Mouse (Mus musculus) liver, embryonic 14.5 days (tissue): Measurements from ENCODE around the gene Clec2d. TPM values are rescaled to one million over a fixed set of nuclear protein-coding genes. Genes with fewer than 3 reads are reported as not detected.

Experiments used
- ATAC-seq: fragments of 200-750 bp; cut with Nextera tagmentation; 2 replicates; pipeline ENCODE4 v1.8.0; 2017; ENCODE audit warnings: moderate number of reproducible peaks, mild to moderate bottlenecking, moderate library complexity; ENCODE audit not compliant: insufficient read depth
- DNase-seq, 3 experiments: peaks; one replicate each; pipeline ENCODE4 v3.0.0-alpha.2; 2012 to 2013; ENCODE audit warnings: low read depth in 3 of 3, low spot score in 3 of 3
- H3K27ac ChIP-seq: fragments of 300-500 bp; sonication (generic); 2 replicates; pipeline ENCODE4 v1.5.1; 2014; ENCODE audit warnings: moderate library complexity, mild to moderate bottlenecking, control low read depth, inconsistent platforms
- H3K27me3 ChIP-seq: fragments of 300-500 bp; sonication (generic); 2 replicates; pipeline ENCODE4 v1.6.1; 2014; ENCODE audit warnings: mild to moderate bottlenecking, low read length, moderate library complexity; ENCODE audit not compliant: control insufficient read depth, insufficient read depth
- H3K36me3 ChIP-seq: fragments of 300-500 bp; sonication (generic); replicated peaks from 2 replicates; pipeline ENCODE4 v1.6.1; 2014; ENCODE audit warnings: low read depth; ENCODE audit not compliant: control insufficient read depth, insufficient read depth
- H3K4me1 ChIP-seq, 2 experiments: fragments of 200-500 bp in 1 of 2; fragments of 300-500 bp in 1 of 2; sonication (generic) in 1 of 2; replicated peaks; 2 replicates each; pipeline ENCODE4 v1.6.1; 2012 to 2014; ENCODE audit warnings: antibody characterized with exemption in 1 of 2, inconsistent platforms in 1 of 2, low read length in 1 of 2; ENCODE audit not compliant: control insufficient read depth in 2 of 2, insufficient read depth in 2 of 2
- H3K4me2 ChIP-seq: fragments of 300-500 bp; sonication (generic); 2 replicates; pipeline ENCODE4 v1.6.1; 2014; ENCODE audit warnings: low read depth, mild to moderate bottlenecking, control low read depth, moderate library complexity
- H3K4me3 ChIP-seq, 2 experiments: fragments of 200-500 bp in 1 of 2; fragments of 300-500 bp in 1 of 2; sonication (generic) in 1 of 2; 2 replicates each; pipeline ENCODE4 v1.5.1; 2012 to 2014; ENCODE audit warnings: low read depth in 2 of 2, low read length in 2 of 2, mild to moderate bottlenecking in 2 of 2, control low read depth in 1 of 2, inconsistent platforms in 1 of 2, moderate library complexity in 1 of 2; ENCODE audit not compliant: insufficient read depth in 1 of 2
- H3K9ac ChIP-seq: fragments of 300-500 bp; sonication (generic); replicated peaks from 2 replicates; pipeline ENCODE4 v1.6.1; 2014; ENCODE audit warnings: mild to moderate bottlenecking, control low read depth, moderate library complexity
- H3K9me3 ChIP-seq: fragments of 300-500 bp; sonication (generic); 2 replicates; pipeline ENCODE4 v1.6.1; 2016; ENCODE audit warnings: low read length, mixed read lengths; ENCODE audit not compliant: control insufficient read depth
- CTCF ChIP-seq: IDR thresholded peaks from 2 replicates; pipeline ENCODE4 v1.5.1; 2016; ENCODE audit warnings: antibody characterized with exemption, low read depth, control low read depth
- EP300 ChIP-seq: IDR thresholded peaks from 2 replicates; pipeline ENCODE4 v1.6.1; 2016; ENCODE audit warnings: antibody characterized with exemption, low read depth
- WGBS: fragments of 180-500 bp; shearing (Covaris S2); extraction: QIAGEN DNeasy Blood & Tissue Kit; methylation state at CpG from one replicate; pipeline ENCODE4 v1.1.7; 2014; ENCODE audit not compliant: insufficient replicate concordance; 5-methylcytosine and 5-hydroxymethylcytosine counted together
- polyA plus RNA-seq, 2 experiments: library from polyadenylated mRNA; depleted of rRNA in 1 of 2; stranded (reverse) in 1 of 2; unstranded in 1 of 2; fragments of >200 nt; fragmentation: Nextera tagmentation in 1 of 2; extraction: Ambion mirVana in 1 of 2; gene quantifications; 2 replicates each; pipeline versions ENCODE4 v1.2.1 to v1.2.3; 2012 to 2014

Gene Clec2d
- polyA plus RNA-seq, 2 experiments: 0.22 to 6.6 TPM

GRCm38 (mm10) chr6:129222188-129222800 lies 41.9 kb downstream of the Clec2d start:
- H3K4me2 ChIP-seq: no peak overlapping the region
- no peaks in the 10 kb centered on the region for H3K36me3 ChIP-seq
- H3K9ac ChIP-seq: no peak overlapping the region
- TF ChIP-seq CTCF (no peak), EP300 (no peak)
- H3K27me3 ChIP-seq: no peaks in the 10 kb centered on the region
- 77% methylated on average over 3 of the region's 3 CpGs for WGBS
- H3K4me1 ChIP-seq: peaks cover 12 to 24% of the 10 kb centered on the region in 2 experiments
- DNase-seq (no peak), ATAC-seq (no peak)
- no peaks in the 10 kb centered on the region for H3K9me3 ChIP-seq
- H3K4me3 ChIP-seq: no peak overlapping the region
- H3K27ac ChIP-seq: no peak overlapping the region

- peak; percentile 39; the same call in 1 of the 2 replicates for ATAC-seq
- Histone ChIP-seq H3K4me2 (no peak overlapping the region), H3K4me3 (no peak overlapping the region), H3K9me3 (no peaks in the 10 kb centered on the region), H3K9ac (no peak overlapping the region), H3K4me1 (peaks cover 12 to 20% of the 10 kb centered on the region in 2 experiments), H3K27me3 (no peaks in the 10 kb centered on the region), H3K27ac (no peak overlapping the region), H3K36me3 (no peaks in the 10 kb centered on the region)
- WGBS: 22% methylated on average over 2 of the region's 2 CpGs
- no peak for DNase-seq
- no peak for TF ChIP-seq CTCF
- no peak for TF ChIP-seq EP300
Measured at GRCm38 (mm10) chr6:129223611-129224010, 43.2 kb downstream of the Clec2d start.

DNA sequence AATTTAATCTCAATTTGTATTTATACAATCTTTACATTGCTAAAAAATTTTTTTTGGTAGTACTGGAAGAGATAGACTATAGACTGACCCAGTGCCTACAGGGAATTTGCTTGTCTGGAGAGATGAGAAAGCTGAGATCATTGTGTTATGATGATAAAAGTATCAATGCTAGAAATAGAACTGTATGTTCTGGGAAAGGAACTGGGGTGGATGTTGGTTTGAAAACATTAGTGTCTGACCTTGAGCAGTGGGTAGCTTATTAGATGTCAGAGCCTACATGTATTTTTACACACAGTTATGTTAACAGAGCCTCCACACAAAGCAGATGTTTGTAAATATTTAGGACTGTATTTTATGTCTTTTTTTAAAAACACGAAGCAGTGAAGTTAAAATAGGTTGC lies 43.7 kb downstream of the Clec2d start:
- Histone ChIP-seq H3K9ac (no peak overlapping the region), H3K27ac (no peak overlapping the region), H3K9me3 (no peaks in the 10 kb centered on the region), H3K36me3 (no peaks in the 10 kb centered on the region), H3K27me3 (no peaks in the 10 kb centered on the region), H3K4me2 (no peak overlapping the region), H3K4me3 (no peak overlapping the region), H3K4me1 (peaks cover 16 to 23% of the 10 kb centered on the region in 2 experiments)
- DNase-seq (no peak), ATAC-seq (no peak)
- 61% methylated on average over 1 of the region's 1 CpGs for WGBS
- no peak for TF ChIP-seq CTCF
- no peak for TF ChIP-seq EP300

DNA sequence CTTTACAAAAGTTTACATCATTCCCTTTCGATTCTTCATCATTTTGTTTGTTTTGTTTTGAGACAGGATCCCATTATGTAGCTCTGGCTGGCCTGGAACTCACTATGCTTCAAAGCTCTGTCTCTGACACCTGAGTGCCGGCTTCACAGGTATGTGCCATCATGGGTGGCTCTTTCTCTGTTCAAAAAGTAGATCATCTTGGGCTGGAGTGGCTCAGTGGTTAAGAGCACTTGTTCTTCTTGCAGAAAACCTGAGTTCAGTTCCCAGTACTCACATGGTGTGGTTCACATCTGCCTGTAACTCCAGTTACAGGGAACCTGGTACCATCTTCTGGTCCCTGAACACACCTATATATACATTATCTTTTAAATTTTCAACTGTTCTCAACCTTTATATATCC lies 44.7 kb downstream of the Clec2d start:
- Histone ChIP-seq H3K4me3 (no peak overlapping the region), H3K9ac (no peak overlapping the region), H3K9me3 (no peaks in the 10 kb centered on the region), H3K4me2 (no peak overlapping the region), H3K27ac (no peak overlapping the region), H3K36me3 (no peaks in the 10 kb centered on the region), H3K27me3 (no peaks in the 10 kb centered on the region), H3K4me1 (peaks cover 18 to 29% of the 10 kb centered on the region in 2 experiments)
- TF ChIP-seq EP300 (no peak), CTCF (no peak)
- ATAC-seq (no peak), DNase-seq (no peak)
- 75% methylated on average over 2 of the region's 2 CpGs for WGBS

DNA sequence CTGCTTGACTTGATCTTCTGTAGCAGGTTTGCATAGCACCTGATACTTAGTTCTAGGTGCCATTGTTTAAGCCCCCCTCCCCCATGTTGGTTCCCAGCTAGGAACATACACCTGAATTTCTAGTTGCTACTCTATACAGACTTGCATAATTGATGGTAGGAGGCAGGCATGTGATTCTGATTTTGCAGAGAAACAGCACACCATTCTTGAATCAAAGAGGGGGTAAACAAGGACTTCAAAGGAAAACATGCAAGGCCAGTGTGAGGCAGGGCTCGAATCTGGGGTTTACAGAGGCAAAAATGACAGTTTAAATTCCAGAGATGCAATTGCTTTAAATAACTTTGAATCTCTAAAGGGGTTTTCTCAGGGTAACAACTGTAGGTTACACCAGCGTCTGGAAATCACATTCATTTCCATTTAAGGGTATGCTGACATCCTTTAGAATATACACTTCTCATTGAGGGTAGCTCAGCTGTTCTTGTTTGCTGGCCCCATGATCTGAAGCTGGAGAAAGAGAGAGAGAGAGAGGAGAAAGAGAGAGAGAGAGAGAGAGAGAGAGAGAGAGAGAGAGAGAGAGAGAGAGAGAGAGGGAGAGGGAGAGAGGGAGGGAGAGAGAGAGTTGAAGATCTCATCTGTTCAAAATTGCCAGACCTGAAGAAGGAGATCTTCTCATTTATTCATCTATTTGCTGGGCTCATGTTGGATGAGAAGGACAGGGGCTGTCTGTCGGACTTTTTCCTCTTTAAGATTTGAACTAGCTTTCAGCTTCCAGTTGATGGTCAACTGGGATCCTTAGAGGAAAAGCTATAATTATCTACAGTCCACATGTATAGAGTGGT lies 48.7 kb downstream of the Clec2d start:
- no peak for TF ChIP-seq EP300
- no peak for TF ChIP-seq CTCF
- Histone ChIP-seq H3K27me3 (no peaks in the 10 kb centered on the region), H3K36me3 (no peaks in the 10 kb centered on the region), H3K9ac (no peak overlapping the region), H3K27ac (peak overlapping the region; percentile 47; the same call in 1 of the 2 replicates), H3K9me3 (no peaks in the 10 kb centered on the region), H3K4me1 (peaks cover 31 to 46% of the 10 kb centered on the region in 2 experiments), H3K4me3 (no peak overlapping the region), H3K4me2 (no peak overlapping the region)
- no peak for DNase-seq
- WGBS: 30% methylated on average over 3 of the region's 3 CpGs
- ATAC-seq: no peak
